Mouse (Mus musculus) B cell, adult 2 months (primary cell): ENCODE results near the gene Zfand4.
"Not testable (repeated sequence)": the region's sequence is repeated elsewhere in the genome, so short reads cannot be mapped to it uniquely, and the experiment has no call there.

Experiments used
- DNase-seq, 2 experiments: peaks; one replicate each; pipeline ENCODE4 v3.0.0; 2022

Gene Zfand4

DNA sequence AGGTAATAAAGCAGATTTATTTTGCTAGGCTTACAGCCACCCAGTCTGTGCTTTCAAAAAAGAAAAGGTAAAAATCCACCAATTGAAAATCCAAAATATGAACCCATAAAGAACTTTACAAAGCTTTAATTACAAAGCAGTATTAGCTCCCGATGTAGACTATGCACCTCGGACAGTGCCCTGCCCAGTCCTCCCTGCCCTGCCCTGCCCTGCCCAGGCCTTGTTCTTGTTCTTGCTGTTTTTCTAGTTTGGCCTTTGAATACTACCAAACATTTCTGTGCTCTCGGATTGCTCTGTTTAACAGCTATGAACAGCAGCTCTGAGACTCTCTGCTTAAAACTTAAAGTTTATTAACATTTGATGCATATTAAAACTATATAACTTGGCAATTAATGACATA lies 62.6 kb downstream of the Zfand4 start:
- no peak for DNase-seq

DNA sequence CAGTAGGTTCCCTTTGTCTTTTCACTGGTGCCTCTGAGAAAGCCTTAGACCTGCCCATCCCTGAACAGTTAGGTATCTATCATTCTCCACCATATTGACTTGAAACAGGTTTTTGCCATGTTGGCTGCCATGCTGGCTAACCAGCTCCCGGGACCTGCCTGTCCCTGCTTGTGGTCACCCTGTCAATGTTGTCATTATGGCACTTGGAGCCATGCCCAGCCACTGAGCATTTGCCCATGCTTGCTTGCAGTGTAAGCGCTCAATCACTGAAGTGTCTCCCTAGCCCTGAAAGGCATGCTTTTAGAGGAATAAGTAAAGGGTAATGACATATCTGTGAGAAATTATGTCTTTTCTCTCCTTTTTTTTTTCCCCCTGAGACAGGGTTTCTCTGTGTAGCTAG lies 67.4 kb downstream of the Zfand4 start:
- DNase-seq: no peak

DNA sequence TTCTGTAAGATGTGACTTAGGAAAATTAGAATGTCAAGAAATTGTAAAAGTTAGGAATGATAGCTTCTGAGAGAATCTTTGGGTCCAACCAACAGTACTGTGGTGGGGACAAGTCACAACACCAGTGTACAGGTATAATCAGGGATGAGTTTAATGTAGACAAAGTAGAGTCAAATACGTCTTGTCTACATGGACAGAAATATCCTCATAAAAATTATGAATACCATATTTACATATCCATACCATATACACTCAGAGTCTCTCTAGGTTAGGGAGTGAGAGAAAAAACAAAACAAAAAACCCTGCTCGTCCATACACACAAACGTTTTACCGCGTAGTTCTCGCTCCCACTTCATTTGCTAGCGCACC lies 73.4 kb downstream of the Zfand4 start:
- DNase-seq: no peak

DNA sequence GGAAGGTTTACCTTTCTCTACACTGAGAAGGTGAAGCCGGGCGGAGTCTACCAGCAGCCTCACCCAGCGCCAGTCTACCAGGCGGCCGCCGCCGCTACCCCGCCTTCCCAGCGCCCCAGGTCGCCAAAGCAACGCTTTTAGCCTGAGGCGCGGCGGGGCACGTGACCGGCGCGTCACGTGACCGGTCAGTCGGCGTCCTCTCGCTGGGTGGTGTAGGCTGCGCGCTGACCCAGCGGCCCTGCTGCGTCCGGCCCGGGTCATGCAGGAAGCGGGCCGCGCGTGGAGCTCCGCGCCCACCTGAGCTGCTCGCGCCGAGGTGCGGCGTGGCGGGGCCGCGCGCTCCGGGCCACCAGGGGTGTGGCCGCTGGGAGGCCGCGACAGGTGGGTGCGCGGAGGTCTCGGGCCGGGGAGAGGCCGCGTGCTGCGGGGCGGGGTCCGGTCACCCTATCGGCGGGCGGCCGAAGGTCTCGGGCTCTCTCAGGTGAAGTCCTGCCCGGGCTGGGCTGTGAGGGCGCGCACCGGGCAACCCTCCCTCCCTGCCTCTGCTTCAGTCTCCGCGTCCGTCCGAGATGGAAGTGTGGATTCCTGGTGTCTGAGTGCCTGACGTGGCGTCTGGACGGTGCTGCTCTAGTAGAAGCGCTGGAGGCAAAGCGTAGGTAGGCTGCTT lies 73.9 kb downstream of the Zfand4 start, which contains the start of gene March8:
TSS of gene March8 (plus strand) at position 190 of the 667 bp plus-strand sequence.
- DNase-seq: peak; percentile 43 to 46

DNA sequence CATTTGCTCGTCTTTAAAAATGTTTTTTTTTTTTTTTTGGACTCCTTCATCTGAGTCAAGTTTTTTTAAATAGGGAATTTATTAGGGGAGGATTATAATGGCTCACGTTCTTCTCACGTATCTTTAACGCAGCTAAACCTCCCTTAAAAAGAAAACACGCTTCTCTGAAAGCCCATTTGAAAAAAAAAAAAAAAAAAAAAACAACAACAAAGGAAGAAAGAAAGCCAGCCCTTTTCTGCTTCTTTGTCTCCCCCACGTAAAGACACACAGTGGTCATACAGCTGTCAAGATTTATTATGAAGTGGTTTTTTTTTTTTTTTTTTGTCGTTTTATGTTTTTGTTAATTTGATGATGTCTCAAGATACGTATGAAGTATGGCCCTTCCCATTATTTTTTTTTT lies 74.5 kb downstream of the Zfand4 start:
- no peak for DNase-seq

DNA sequence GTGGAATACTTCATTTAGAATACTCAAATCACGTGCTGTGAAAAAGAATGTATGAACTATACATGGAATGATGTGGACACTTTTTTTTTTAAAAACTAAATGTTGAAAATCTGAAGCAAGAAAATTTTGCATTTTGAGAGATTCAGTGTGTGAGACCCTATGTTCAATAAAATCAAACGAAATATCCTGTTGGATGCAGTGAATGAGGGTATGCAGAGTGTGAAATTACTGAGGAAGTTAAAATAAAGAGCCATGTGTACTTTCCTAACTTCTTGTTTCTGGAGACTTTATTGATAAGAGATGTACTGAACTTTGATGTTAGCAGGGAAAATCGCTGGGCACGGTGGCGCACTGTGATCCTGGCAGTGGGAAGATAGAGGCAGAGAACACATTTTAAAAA lies 75.1 kb downstream of the Zfand4 start:
- no peak for DNase-seq

DNA sequence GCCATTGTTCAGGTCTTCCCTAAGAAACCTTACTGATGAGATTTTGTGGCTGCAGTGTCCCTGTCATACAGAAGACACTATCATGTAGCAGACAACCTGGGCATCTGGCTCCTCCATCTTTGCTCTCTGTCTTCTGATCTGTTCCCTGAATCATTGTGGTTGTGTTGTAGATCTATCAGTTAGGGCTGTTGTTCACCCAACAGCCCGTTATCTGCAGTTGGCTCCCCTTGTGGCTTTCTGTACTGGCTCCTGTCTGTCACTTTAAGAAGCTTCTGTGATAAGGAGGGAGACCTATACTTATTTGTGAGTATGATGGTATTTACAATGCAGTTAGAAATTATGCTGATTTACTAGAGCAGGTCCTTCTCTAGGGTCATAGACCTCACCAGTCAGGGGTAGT lies 76.5 kb downstream of the Zfand4 start:
- no peak for DNase-seq

DNA sequence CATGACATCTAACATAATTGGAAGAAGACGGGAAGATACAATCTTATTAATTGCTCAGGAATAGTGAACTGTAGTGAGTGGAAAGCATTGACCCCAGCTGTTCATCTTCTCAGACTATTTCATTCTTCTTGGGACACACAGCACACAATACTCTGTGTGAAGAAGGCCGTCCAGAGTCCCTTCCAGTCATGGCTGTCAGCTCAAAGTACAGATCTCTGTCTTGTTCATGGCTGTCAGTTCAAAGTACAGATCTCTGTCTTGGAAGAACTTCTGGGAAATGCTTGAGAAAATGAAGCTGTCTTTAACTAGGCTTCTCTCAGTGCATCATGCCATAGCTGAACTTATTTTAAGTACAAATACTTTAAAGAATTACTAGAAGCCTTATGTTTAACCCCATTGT lies 83.9 kb downstream of the Zfand4 start:
- DNase-seq: no peak

DNA sequence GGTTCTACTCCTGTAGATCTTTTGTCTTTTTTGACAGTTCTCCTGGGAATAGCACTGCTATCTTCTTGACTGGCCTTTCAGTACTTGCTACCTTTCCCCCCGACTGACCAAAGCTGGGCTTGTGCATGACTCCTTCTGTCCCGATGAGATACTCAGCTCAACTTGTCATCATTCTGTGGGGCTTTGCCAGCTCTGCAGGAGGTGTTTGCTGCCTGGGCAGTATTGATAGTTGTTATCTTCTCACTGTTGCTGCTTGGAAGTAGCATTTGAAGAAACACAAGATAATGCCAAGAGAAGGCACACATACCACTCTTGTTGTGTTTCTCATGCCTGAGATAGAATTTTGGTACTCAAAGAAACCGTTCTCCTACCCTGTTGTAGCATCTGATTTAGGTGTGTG lies 86.0 kb downstream of the Zfand4 start:
- DNase-seq: no peak

DNA sequence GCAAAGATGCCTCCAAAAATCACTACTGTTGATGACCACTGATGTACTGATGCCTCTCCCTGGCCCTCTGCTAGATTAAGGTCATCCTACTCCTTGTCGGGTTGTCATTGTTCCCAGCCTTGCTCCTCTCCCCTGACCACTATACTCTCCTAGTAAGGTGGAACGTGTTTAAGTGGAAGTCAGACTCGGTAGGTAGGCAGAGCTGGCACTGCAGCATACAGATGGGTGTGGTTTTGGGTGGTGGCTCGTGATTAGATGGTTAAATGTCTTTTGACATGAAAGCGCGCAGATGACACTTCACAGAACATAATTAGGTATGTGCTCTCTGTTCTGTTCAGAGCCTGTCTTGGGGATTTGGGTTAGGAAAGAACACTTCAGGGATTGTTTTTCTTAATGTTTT lies 86.6 kb downstream of the Zfand4 start:
- no peak for DNase-seq

DNA sequence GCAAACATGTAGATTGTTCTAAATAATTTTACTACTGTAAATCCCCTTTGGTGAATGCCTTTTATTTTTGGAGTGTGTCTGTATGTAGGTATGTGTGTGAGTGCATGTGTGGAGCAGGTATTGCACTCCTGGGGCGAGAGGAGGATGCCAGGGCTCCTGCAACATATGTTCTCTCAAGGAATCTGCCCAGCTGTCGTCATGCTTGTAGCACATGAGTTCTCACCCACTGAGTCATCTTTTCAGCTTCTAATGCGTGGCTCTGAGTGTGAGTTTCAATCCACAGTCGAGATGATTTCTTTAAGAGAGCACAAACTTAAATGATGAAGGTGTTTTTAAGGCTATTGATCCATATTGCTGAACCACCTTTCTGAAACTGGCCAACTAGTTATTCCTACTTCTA lies 87.5 kb downstream of the Zfand4 start:
- DNase-seq: no peak

DNA sequence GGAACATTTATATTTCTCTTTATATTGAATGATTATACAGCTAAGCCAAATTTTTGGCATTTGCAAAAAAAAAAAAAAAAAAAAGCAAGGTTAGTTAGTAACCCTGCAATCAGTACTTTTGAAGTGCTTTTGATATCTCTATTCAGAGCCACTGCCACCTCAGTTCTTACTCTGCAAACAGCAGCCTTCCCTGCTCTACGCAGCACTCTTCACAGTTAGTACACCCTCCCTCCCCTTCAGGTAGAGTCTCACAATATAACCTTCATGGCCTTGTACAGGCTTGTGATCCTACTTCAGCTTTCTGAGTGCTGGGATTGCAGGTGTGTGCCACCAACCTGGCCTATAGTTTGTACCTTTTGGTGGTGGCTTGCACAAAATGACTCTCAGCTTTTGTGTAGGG lies 89.4 kb downstream of the Zfand4 start:
- DNase-seq: no peak

DNA sequence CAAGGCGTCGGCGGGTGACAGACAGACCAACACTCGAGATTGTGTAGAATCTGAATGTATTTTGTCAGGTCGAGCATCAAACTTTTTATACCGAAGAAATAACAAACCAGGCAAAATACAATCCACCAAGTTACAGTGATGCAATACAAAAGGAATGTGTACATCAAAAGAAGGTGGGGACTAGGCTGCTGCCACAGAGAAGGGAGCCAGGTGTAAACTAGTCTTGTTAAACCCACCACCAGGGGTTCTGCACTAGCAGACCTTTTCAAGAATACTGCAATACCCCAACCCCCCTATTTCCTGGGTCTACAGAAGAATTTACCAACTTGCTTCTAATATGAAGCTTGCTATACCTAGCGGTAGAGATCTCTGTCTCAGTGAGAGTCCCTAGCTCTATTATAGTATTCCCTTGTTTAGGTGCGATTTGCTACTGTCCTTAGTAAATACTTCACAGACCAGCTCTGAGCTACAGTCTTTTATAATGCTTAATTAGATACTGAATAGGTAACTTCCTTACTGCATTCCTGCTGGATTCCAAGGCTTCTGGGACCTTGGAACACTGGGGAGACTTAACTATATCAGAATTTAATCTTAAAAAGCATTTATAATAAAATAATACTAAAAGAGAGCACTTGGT lies 92.4 kb downstream of the Zfand4 start:
- DNase-seq: not testable (repeated sequence)

DNA sequence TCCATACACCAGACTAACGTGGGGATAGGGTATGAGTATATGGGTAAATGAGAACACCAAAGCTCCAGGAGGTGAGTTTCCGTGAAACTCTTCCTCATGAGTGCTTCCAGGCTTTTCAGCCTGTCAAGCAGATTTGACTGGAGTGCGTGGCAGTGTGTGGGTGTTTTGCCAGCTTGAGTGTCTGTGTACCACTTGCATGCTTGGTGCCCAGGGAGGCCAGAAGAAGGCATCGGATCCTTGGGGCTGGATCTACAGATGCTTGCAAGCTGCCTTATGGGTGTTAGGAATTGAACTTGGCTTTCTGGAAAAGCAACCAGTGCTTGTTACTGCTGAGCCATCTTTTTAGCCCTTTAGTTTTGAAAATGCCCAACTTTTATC lies 92.9 kb downstream of the Zfand4 start:
- DNase-seq: no peak

DNA sequence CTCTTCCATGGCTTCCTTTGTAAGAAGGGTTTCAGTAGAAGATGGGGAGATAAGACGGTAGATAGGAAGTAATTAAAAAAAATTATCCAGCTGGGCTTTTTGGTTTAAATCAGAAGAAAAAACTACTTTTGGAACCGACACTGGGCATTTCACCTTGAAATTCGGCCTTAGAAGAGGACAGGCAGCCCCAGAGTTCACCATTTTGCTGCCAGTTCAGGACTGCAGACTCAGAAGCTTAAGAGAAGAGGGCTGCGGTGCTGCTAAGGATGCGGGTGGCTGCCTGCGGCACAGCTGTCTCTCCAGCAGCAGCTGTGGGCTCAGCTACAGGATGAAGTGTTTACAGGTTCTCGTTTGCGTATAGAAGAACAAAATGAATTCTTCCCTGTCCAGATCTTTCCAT lies 94.0 kb downstream of the Zfand4 start:
- no peak for DNase-seq

DNA sequence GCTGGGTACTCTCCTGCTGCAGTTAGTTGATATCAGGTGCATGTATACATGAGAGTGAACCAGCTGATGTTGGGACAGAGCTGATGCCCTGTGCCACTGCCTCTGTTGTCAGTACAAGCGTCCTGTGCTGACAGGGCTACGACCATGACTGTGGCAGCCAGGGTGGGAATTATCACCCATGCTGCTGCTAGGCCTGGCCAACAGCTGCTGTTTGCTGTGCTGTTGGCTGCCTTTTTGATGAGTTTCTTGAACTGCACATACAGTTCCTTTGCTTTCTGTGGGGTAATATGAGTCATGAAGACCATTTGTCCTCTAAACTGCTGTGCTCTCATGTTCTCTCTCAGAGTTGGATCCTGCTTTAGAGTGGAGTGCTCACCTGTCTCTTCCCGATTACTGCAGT lies 95.2 kb downstream of the Zfand4 start:
- no peak for DNase-seq

DNA sequence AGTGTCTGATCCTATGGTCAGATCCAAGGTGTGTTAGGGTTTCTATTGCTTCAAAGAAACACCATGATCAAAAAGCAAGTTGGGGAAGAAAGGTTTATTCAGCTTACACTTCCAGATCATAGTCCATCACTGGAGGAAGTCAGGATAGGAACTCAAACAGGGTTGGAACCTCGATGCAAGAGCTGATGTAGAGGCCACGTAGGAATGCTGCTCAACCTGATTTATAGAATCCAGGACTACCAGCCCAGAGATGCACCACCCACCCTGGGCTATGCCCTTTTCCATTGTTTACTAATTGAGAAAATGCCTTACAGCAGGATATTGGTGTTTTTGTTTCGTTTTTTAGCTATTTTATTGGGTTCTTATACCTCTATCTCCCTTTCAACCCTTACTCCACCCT lies 97.4 kb downstream of the Zfand4 start:
- no peak for DNase-seq

DNA sequence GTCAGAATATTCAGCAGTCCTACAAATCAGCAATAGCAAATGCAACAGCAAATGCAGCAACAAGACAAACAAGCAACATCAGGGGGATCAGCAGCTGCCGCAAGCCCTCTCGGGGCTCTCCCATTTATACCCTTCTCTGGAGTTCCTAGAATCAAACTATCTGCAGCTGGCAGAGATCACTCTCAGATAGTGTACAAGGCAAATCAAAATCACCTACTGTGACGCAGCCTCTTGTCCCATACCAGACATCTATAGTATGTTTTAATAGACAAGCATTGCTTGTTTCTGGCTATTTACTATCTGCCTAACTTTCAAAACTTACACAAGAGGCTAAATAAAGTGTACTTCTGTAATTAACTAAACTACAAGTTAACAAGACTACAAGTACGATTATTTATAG lies 98.0 kb downstream of the Zfand4 start:
- DNase-seq: no peak

DNA sequence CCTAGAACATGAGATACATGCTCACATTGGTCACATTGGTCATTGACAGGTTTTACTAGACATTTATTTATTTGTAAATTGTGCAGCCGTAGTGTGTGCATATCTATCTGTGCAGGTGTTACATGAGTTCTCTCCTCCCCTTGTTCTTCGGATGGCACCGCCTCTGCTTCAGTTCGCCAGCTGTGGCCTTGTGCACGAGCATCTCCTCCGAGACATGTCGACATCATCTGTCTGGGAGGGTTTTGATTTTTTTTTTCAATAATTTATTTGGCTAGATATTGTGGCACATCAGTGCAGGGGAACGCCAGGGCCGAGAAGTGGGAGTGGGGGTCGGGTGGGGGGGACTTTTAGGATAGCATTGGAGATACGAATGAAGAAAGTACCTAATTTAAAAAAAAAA lies 103.9 kb downstream of the Zfand4 start:
- DNase-seq: no peak

DNA sequence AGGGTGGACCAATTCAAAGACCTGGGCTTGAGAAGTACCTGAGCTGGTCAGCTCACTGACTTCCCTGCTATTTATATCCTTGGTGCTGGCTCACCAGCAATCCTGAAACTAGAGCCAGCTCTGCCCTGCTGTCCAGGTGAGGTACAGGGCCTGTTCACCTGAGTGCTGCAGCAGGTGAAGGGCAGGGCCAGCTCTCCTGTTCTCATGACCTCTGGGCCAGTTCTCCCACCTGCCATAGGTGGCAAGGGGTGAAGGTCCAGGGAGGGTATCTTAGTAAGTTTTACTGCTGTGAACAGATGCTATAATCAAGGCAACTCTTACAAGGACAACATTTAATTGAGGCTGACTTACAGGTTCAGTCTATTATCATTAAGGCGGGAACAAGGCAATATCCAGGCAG lies 105.8 kb downstream of the Zfand4 start:
- no peak for DNase-seq

DNA sequence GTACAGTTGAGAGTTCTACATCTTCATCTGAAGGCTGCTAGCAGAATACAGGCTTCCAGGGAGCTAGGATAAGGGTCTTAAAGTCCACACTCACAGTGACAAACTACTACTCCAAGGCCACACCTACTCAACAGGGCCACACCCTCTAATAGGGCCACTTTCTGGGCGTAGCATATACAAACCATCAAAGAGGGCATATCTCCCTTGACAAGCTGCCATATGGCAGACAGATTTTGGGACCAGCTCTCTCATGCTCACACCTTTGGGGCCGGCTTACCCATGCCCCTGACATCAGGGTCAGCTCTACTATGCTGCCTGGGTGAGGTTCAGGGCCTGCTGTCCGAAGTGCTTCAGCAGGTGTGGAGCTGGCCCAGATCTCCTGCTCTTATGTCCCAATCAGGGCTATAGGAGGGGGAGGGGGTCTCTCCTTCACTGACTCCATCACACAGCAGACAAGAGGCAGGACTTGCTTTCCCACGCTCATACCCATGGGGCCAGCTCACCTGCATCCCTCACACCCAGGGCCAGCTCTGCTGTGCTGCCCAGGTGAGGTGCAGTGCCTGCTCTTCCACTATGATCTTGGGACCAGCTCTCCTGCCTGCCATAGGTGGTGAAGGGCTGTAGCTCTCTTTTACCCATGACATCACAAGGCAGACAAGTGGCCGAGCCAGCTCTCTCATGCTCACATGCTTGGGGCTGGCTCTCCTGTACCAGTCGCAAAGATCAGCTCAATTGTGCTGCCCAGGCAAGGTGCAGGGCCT lies 106.4 kb downstream of the Zfand4 start:
- DNase-seq: no peak

DNA sequence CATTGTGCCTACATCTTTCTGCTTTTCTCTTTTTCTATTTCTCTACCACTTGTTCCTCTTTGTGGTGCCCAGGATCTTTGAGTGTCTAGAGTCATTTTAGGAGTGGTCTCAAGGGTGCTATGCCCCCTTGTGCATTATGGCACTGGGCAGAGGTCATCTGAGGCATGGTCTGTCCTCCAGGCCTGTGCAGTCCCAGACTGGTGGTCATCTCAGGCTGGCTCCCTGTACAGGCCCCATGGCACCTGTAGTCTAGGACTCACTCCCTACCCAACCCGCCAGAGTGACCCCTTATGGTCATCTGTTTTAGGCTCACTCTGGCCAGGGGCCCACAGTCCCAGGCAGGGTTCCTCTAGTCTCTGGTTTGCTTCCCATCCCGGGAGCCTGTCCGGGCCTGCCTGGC lies 107.5 kb downstream of the Zfand4 start:
- DNase-seq: no peak

DNA sequence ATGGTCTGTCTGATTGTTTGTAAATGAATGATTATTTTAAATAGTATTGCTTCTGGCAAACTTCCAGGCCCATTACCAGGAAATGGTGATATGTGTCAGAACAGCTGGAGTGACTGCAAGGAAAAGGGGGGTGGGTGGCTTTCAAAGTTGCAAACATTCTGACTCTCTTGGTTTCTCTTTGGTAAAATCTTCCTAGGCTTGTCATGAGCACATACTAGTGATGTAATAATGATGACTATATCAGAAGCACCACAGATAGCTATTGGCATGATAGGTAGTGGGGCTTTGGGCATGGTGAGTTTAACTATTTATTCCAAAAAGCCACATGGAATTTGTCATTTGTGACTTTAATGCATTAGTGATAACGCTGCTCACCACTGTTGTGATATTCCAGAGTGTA lies 110.1 kb downstream of the Zfand4 start:
- no peak for DNase-seq

DNA sequence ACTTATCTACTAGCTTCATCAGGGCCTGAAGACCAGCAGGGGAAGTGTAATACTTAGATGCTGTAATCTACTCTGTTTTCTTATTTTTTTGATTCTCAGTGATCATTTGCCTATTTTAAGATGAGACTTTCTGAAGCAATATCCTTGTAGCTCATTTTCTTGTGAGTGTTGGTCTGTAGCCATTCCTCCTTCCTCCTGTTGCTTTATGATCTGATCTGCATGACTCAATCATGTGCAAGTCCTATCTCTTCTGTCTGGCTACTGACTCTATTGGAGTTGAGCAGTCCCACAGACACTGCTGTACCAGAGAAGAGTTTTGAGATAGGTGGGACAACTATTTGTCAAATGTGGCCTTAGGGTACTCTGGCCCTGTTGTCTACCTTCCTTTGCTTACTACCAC lies 110.6 kb downstream of the Zfand4 start:
- no peak for DNase-seq

DNA sequence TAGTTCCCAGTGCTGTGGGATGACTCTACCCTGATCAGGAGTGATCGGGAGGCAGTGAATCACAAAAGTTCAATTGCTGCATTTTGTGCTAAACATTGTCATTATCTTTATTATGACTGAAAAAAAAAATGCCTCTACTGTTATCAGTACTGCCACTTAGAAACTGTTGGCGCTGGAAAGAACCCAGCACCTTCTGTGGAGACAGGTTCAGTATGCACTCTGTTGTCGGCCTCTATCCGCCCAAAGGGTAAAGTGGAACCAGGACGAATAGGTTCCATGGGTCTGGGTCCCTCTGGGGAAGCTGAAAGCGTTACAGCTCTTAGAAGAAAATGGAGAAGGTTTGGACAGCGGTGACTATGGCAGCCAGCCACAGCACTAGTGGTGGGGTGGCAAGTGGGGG lies 114.9 kb downstream of the Zfand4 start:
- no peak for DNase-seq
